Mouse (Mus musculus): ENCODE data around the gene Heg1. TPM values are rescaled to one million over a fixed set of nuclear protein-coding genes. Genes with fewer than 3 reads are reported as not detected.

Gene Heg1
- polyA plus RNA-seq, 1 experiment from 2014 or later = 15.7 TPM

GRCm38 (mm10) chr16:33751590-33751989, 67.4 kb downstream of the Heg1 start:
- Histone ChIP-seq H3K4me3 (peak overlapping the region; percentile 2; the same call in 1 of the 2 replicates), H3K9ac (no peak overlapping the region), H3K4me2 (no peak overlapping the region), H3K27me3 (no peaks in the 10 kb centered on the region), H3K9me3 (no peaks in the 10 kb centered on the region), H3K27ac (no peak overlapping the region), H3K4me1 (no peaks in the 10 kb centered on the region), H3K36me3 (peaks cover 11% of the 10 kb centered on the region; the same call in 1 of the 2 replicates)
- no peak for ATAC-seq (ENCODE audit: insufficient number of reproducible peaks, low FRiP score, low TSS enrichment, low read depth)
- WGBS = 61% methylated on average over 12 of the region's 12 CpGs

GRCm38 (mm10) chr16:33752904-33753578, 68.9 kb downstream of the Heg1 start:
- no peaks in the 10 kb centered on the region for H3K27me3 ChIP-seq
- WGBS = 54% methylated on average over 8 of the region's 8 CpGs
- H3K4me1 ChIP-seq = no peaks in the 10 kb centered on the region
- no peak overlapping the region for H3K9ac ChIP-seq
- H3K9me3 ChIP-seq = no peaks in the 10 kb centered on the region
- H3K4me3 ChIP-seq = no peak overlapping the region
- no peak overlapping the region for H3K27ac ChIP-seq
- no peak for ATAC-seq (ENCODE audit: insufficient number of reproducible peaks, low FRiP score, low TSS enrichment, low read depth)
- H3K4me2 ChIP-seq = no peak overlapping the region
- H3K36me3 ChIP-seq = peaks cover 8% of the 10 kb centered on the region; the same call in 1 of the 2 replicates

GRCm38 (mm10) chr16:33755293-33755692, 71.1 kb downstream of the Heg1 start:
- H3K27ac ChIP-seq = no peak overlapping the region
- no peaks in the 10 kb centered on the region for H3K9me3 ChIP-seq
- 84% methylated on average over 8 of the region's 8 CpGs for WGBS
- H3K9ac ChIP-seq = no peak overlapping the region
- H3K4me2 ChIP-seq = no peak overlapping the region
- no peaks in the 10 kb centered on the region for H3K27me3 ChIP-seq
- H3K4me3 ChIP-seq = no peak overlapping the region
- peaks cover 6% of the 10 kb centered on the region; the same call in 1 of the 2 replicates for H3K36me3 ChIP-seq
- ATAC-seq (ENCODE audit: insufficient number of reproducible peaks, low FRiP score, low TSS enrichment, low read depth) = no peak
- H3K4me1 ChIP-seq = no peaks in the 10 kb centered on the region

- Histone ChIP-seq H3K9ac (no peak overlapping the region), H3K4me2 (no peak overlapping the region), H3K27me3 (no peaks in the 10 kb centered on the region), H3K4me3 (no peak overlapping the region), H3K27ac (no peak overlapping the region), H3K36me3 (peaks cover 6% of the 10 kb centered on the region; the same call in 1 of the 2 replicates), H3K9me3 (no peaks in the 10 kb centered on the region), H3K4me1 (no peaks in the 10 kb centered on the region)
- WGBS = 62% methylated on average over 16 of the region's 16 CpGs
- ATAC-seq (ENCODE audit: insufficient number of reproducible peaks, low FRiP score, low TSS enrichment, low read depth) = no peak
Measured at GRCm38 (mm10) chr16:33755961-33756360, 71.8 kb downstream of the Heg1 start.

GRCm38 (mm10) chr16:33756396-33756795, 72.2 kb downstream of the Heg1 start:
- H3K27me3 ChIP-seq = no peaks in the 10 kb centered on the region
- H3K4me3 ChIP-seq = no peak overlapping the region
- 59% methylated on average over 6 of the region's 6 CpGs for whole genome bisulfite sequencing
- H3K36me3 ChIP-seq = peaks cover 6% of the 10 kb centered on the region; the same call in 1 of the 2 replicates
- no peaks in the 10 kb centered on the region for H3K4me1 ChIP-seq
- ATAC-seq (ENCODE audit: insufficient number of reproducible peaks, low FRiP score, low TSS enrichment, low read depth) = no peak
- no peak overlapping the region for H3K4me2 ChIP-seq
- no peak overlapping the region for H3K9ac ChIP-seq
- H3K9me3 ChIP-seq = no peaks in the 10 kb centered on the region
- H3K27ac ChIP-seq = no peak overlapping the region

- no peak for ATAC-seq (ENCODE audit: insufficient number of reproducible peaks, low FRiP score, low TSS enrichment, low read depth)
- Histone ChIP-seq H3K9ac (no peak overlapping the region), H3K4me3 (no peak overlapping the region), H3K9me3 (no peaks in the 10 kb centered on the region), H3K4me1 (no peaks in the 10 kb centered on the region), H3K36me3 (peaks cover 10% of the 10 kb centered on the region; the same call in 1 of the 2 replicates), H3K4me2 (no peak overlapping the region), H3K27ac (no peak overlapping the region), H3K27me3 (no peaks in the 10 kb centered on the region)
- 89% methylated on average over 7 of the region's 7 CpGs for WGBS
Measured at GRCm38 (mm10) chr16:33759207-33759606, 75.0 kb downstream of the Heg1 start.

GRCm38 (mm10) chr16:33760542-33760941, 76.4 kb downstream of the Heg1 start:
- H3K4me2 ChIP-seq = no peak overlapping the region
- no peak for ATAC-seq (ENCODE audit: insufficient number of reproducible peaks, low FRiP score, low TSS enrichment, low read depth)
- no peak overlapping the region for H3K9ac ChIP-seq
- no peak overlapping the region for H3K4me3 ChIP-seq
- H3K36me3 ChIP-seq = peaks cover 10% of the 10 kb centered on the region; the same call in 1 of the 2 replicates
- 54% methylated on average over 5 of the region's 5 CpGs for WGBS
- H3K27me3 ChIP-seq = no peaks in the 10 kb centered on the region
- H3K27ac ChIP-seq = no peak overlapping the region
- H3K9me3 ChIP-seq = no peaks in the 10 kb centered on the region
- no peaks in the 10 kb centered on the region for H3K4me1 ChIP-seq

GRCm38 (mm10) chr16:33760996-33761395, 76.8 kb downstream of the Heg1 start:
- Histone ChIP-seq H3K27ac (no peak overlapping the region), H3K4me3 (no peak overlapping the region), H3K9ac (no peak overlapping the region), H3K27me3 (no peaks in the 10 kb centered on the region), H3K4me1 (no peaks in the 10 kb centered on the region), H3K36me3 (peaks cover 9% of the 10 kb centered on the region; the same call in 1 of the 2 replicates), H3K9me3 (no peaks in the 10 kb centered on the region), H3K4me2 (no peak overlapping the region)
- 81% methylated on average over 11 of the region's 11 CpGs for WGBS
- no peak for ATAC-seq (ENCODE audit: insufficient number of reproducible peaks, low FRiP score, low TSS enrichment, low read depth)

GRCm38 (mm10) chr16:33764501-33765193, 80.5 kb downstream of the Heg1 start:
- WGBS = 61% methylated on average over 12 of the region's 12 CpGs
- Histone ChIP-seq H3K36me3 (0 out of 2 replicates have a peak, but pooled peaks cover 8% of the 10 kb centered on the region), H3K4me3 (no peak overlapping the region), H3K27ac (no peak overlapping the region), H3K9ac (no peak overlapping the region), H3K27me3 (no peaks in the 10 kb centered on the region), H3K9me3 (no peaks in the 10 kb centered on the region), H3K4me1 (no peaks in the 10 kb centered on the region), H3K4me2 (no peak overlapping the region)
- no peak for ATAC-seq (ENCODE audit: insufficient number of reproducible peaks, low FRiP score, low TSS enrichment, low read depth)

GRCm38 (mm10) chr16:33765477-33765876, 81.3 kb downstream of the Heg1 start:
- H3K4me2 ChIP-seq = no peak overlapping the region
- WGBS = 94% methylated on average over 2 of the region's 2 CpGs
- ATAC-seq (ENCODE audit: insufficient number of reproducible peaks, low FRiP score, low TSS enrichment, low read depth) = no peak
- 0 out of 2 replicates have a peak, but pooled peaks cover 8% of the 10 kb centered on the region for H3K36me3 ChIP-seq
- no peaks in the 10 kb centered on the region for H3K27me3 ChIP-seq
- no peaks in the 10 kb centered on the region for H3K9me3 ChIP-seq
- H3K4me1 ChIP-seq = no peaks in the 10 kb centered on the region
- no peak overlapping the region for H3K27ac ChIP-seq
- H3K9ac ChIP-seq = no peak overlapping the region
- no peak overlapping the region for H3K4me3 ChIP-seq

- Histone ChIP-seq H3K4me3 (no peak overlapping the region), H3K27ac (no peak overlapping the region), H3K9me3 (no peaks in the 10 kb centered on the region), H3K4me2 (no peak overlapping the region), H3K9ac (no peak overlapping the region), H3K4me1 (no peaks in the 10 kb centered on the region), H3K27me3 (no peaks in the 10 kb centered on the region), H3K36me3 (0 out of 2 replicates have a peak, but pooled peaks cover 8% of the 10 kb centered on the region)
- no peak for ATAC-seq (ENCODE audit: insufficient number of reproducible peaks, low FRiP score, low TSS enrichment, low read depth)
- 76% methylated on average over 12 of the region's 12 CpGs for WGBS
Measured at GRCm38 (mm10) chr16:33766309-33766708, 82.1 kb downstream of the Heg1 start.

GRCm38 (mm10) chr16:33766757-33767156, 82.6 kb downstream of the Heg1 start:
- 58% methylated on average over 15 of the region's 15 CpGs for WGBS
- Histone ChIP-seq H3K27me3 (no peaks in the 10 kb centered on the region), H3K9ac (no peak overlapping the region), H3K27ac (no peak overlapping the region), H3K9me3 (no peaks in the 10 kb centered on the region), H3K4me2 (no peak overlapping the region), H3K36me3 (0 out of 2 replicates have a peak, but pooled peaks cover 8% of the 10 kb centered on the region), H3K4me1 (no peaks in the 10 kb centered on the region), H3K4me3 (no peak overlapping the region)
- no peak for ATAC-seq (ENCODE audit: insufficient number of reproducible peaks, low FRiP score, low TSS enrichment, low read depth)

All from limb, embryonic 15.5 days (tissue).